Mouse (Mus musculus): Measurements from ENCODE around the gene Parvg.

DNA sequence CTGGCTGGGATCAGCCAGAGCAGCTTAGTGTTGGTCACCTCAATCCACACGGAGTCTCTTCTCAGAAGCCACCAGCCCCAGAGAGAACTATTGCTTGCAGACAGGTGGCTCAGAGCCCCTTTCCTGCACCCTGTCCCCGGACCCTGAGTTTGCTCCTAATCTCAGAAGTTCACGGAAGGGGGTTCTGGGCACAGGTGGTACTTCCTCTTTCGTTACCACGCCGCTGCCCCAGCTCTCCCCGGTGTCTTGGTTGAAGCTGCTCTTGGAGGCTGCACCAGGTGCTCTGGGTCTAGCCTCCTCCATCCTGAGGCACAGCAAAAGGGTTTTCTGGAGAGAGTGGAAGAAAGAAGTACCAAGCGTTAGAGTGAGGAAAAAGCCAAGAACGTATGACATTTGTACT is 60.2 kb downstream of the Parvg start:
- TF ChIP-seq TAL1 (IDR thresholded peaks at IDR 0.05; ENCODE audit: low read length) (no peak), GATA1 (IDR thresholded peaks at IDR 0.05; ENCODE audit: low read length) (no peak)

Data from erythroblast, embryonic 14.5 days (primary cell).